Mouse (Mus musculus) heart, postnatal 14 days (tissue): ENCODE measurements around the gene Hist1h2be. TPM values are rescaled to one million over a fixed set of nuclear protein-coding genes. Genes with fewer than 3 reads are reported as not detected.

Source experiments
- DNase-seq, 2 experiments: peaks; one replicate each; pipeline ENCODE4 v3.0.0; 2021 to 2022
- intact Hi-C: fragments of 180-260 bp; cut with DNase I; formaldehyde crosslinking; loops from one replicate; pipeline ENCODE4 v1.15.1; 2025
- long read RNA-seq, 2 experiments: library from polyadenylated mRNA; stranded (forward); transcript quantifications; one replicate each; pipeline ENCODE4 v2.0.0; 2021
- total RNA-seq, 2 experiments: library from RNA; stranded (reverse); gene quantifications; 2 replicates each; pipeline ENCODE4 v1.2.3; 2021

Hist1h2be gene
- 10 to 100 TPM; 10.5 to 16.6 TPM for total RNA-seq
- long read RNA-seq, experiment 1, partial matches to known transcripts = 1 of 2 reads
- long read RNA-seq, experiment 1, other reads (novel, unspliced or antisense) = 0 of 2 reads
- long read RNA-seq, experiment 2, partial matches to known transcripts = 2 of 4 reads
- long read RNA-seq, experiment 2, other reads (novel, unspliced or antisense) = 0 of 4 reads

DNA sequence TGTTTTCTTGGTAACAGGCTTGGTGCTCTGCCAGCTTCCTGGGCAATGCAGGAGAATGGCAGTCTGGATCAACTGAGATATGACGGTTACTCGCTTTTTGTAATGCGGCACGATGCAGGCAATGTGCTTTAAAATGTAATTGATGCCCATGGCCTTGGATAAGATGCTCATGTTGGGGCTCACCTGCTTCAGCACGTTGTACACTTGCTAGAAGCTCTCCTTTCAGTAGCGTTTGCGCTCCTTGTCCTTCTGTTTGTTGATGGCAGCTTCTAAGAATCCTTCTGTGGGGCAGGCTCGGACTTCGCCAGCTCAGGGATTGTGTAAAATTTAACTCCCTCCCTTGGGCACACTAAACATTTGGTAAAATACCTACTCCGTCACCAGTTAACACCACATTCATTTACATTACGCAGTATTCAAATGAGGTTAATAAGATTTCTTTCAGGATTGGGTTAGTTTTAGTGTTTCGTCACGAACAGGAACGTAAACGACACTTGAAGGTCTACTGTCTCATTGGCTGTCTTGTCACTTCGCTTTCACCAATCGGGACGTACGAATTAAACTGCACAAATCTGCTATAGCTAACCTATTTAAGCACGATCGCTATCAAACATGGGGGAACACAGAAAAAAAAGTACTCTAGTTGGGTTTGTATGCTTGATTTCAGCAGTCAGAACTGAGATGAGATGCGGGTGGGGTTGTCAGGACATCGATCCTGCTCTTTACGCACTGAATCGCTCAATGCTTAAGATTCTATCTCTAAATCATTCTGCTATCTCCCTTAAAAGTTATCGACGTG is at the start of gene Hist1h2be:
Gene Hist1h2be, minus strand, starts transcription at position 392 of the 799 bp plus-strand sequence.
- intact Hi-C loops = loop anchor here (5.0 kb wide), 3 partner anchors 34 to 1889 kb away; partner anchors contain the start of genes Hist1h1t and Hist1h4c
- peak; percentile 50 to 65 for DNase-seq

GRCm38 (mm10) chr13:23662536-23662935 is 41.6 kb upstream of the Hist1h2be start:
- intact Hi-C loops = no loop called here
- no peak for DNase-seq

- DNase-seq = no peak
- intact Hi-C loops = no loop called here
Measured at GRCm38 (mm10) chr13:23659636-23660366, 38.9 kb upstream of the Hist1h2be start.

- intact Hi-C loops = loop anchor here (2.0 kb wide), 1 partner anchor 52 kb away; the partner anchor contains the start of gene Hist1h2ac
- DNase-seq = no peak
Measured at GRCm38 (mm10) chr13:23630653-23631052, 9.7 kb upstream of the Hist1h2be start.

DNA sequence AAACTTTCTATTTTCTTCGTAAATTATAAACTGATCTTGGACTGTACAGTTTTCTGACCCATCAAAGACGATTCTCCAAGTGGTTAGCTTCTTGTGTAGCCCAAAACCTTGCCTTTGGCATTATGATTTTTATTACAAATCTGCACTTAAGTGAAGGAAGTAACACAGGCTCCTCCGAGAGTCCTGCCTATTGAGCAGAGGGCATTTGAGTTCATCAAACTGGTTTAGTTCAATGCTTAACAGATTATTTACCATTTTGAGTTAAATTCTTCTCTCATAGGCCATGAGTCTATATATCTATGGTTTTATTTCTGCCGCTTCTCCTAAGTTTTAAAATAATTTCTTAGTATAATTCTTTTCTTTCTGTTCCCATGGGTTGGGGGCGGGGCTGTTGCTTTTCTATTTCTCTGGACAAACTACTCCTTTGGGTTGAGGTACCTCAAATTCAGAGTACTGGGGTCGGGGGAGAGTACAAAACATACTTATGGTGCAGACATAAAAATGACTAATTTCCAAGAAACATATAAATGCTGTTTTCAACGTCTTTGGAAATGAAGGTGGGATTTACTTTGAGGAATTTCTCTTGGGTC is 2.0 kb upstream of the Hist1h2be start:
- intact Hi-C loops = loop anchor here (2.0 to 5.0 kb wide), 5 partner anchors 36 to 1891 kb away; partner anchors contain the start of genes Hist1h1c, Hist1h1t, Hist1h2ac and Hist1h4c
- peak; percentile 10 to 28 for DNase-seq

GRCm38 (mm10) chr13:23622175-23622671 is 1.3 kb upstream of the Hist1h2be start, which contains the start of gene Hist1h1e:
TSS of gene Hist1h1e (minus strand) at chr13:23622558.
- intact Hi-C loops = loop anchor here (2.0 to 5.0 kb wide), 5 partner anchors 35 to 1890 kb away; partner anchors contain the start of genes Hist1h1c, Hist1h1t, Hist1h2ac and Hist1h4c
- DNase-seq = peak; percentile 93 to 97

- intact Hi-C loops = loop anchor here (2.0 to 5.0 kb wide), 5 partner anchors 34 to 1889 kb away; partner anchors contain the start of genes Hist1h1c, Hist1h1t, Hist1h2ac and Hist1h4c
- DNase-seq = peak; percentile 55 to 74
Measured at GRCm38 (mm10) chr13:23621532-23622174, 729 bp upstream of the Hist1h2be start.

DNA sequence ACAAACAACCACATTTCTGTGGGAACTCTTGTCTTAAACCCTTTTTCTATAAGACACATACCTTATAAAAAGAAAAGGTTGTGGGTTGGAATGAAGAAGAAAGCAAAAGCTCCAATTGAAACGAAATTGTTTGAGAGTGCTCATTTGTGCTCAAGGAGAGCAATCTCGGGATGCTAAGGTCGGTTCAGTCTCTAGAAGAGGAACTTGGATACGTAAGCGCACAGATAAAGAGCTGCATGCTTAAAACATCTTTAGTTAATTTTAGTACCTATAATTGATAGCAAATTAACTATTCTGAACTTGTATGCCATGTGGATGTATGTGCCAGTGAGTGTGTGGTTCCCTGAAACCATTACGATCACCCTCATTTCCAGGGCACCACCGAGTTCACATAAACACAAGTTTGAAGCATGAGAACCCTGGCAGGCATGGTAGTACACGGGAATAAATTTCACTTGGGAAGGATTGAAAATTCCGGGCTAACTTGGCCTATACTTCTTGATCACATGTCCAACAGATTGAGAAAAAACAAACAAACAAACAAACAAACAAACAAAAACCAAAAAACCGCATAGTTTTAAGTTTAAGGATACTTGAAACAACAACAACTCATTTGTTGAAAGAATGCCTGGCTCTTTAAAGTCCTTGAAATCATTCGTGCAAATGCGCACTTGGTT is 730 bp downstream of the Hist1h2be start:
- intact Hi-C loops = loop anchor here (5.0 kb wide), 3 partner anchors 33 to 1888 kb away; partner anchors contain the start of genes Hist1h1t and Hist1h4c
- DNase-seq = no peak

DNA sequence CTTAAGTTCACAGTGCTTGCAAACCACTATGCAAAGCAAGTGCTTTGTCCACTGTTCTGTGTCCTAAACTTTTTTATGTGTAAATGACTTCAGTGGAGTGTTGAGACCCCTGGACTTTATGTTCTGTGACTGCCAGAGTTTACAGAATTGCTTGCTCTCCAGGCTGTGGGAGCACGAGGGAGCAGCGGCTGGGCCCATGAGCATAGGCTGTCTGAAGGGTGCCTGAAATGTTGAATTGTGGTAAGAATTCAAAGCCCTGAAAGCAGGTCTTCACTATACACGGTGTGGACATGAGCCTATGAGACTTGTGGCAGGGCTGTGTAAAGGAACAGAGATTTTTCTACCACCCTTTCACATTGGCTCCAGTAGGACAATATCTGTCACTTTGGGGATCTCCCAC is 9.3 kb downstream of the Hist1h2be start:
- DNase-seq = no peak
- intact Hi-C loops = no loop called here

DNA sequence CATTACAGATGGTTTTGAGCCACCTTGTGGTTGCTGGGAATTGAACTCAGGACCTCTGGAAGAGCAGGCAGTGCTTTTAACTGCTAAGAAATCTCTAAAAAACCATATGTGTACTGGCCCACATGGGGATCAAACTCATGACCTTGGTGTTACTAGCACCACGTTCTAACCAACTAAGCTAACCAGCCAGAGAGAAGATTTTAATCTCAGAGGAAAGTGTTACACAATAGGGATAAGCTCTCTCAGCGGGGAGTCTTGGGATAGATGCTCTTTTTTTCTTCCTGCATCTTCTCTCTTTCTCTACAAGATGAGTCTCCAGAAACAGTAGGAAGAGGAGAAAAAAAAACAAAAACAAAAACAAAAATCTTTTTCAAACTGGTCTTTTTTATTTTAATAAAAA is 10.5 kb downstream of the Hist1h2be start:
- intact Hi-C loops = no loop called here
- DNase-seq = no peak

DNA sequence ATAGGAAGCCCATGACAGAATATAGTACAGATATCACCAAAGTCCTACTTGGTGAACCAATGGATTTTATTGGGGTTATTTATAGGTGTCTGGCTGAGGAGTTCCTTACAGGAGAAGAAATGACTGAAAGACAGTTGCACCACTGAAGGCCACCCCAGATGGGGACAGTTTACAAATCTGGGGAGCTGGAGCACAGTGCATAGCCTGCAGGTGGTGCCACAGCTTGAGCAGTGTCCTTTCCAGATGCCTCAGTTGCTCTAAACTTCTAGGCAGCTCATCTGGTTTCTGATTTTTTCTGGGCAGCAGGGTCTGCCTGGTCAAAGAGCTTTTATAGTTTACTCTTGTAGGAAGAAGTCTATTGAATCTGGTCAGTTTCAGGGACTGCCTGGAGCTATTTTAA is 11.1 kb downstream of the Hist1h2be start:
- no peak for DNase-seq
- intact Hi-C loops = no loop called here

GRCm38 (mm10) chr13:23609209-23609608 is 11.7 kb downstream of the Hist1h2be start:
- intact Hi-C loops = no loop called here
- no peak for DNase-seq

DNA sequence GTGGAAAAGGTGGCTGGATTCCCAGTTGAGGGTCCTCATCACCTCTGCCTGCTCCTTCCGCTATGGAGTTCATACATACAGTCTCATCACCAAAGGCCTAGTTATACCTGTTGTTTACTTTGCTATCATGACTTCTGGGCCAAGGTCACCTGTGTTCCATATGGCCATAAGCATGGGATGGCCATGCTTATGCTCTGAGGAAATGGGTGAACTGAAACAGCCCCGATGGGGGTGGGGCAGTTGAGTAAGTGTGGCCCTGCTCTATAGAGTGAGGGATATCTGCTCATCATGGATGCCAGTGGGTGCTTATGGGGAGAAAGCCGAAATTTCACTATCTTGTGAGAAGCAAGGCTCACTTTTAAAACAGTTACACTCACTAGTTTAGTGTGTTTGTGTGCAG is 15.9 kb downstream of the Hist1h2be start:
- no peak for DNase-seq
- intact Hi-C loops = no loop called here

GRCm38 (mm10) chr13:23604452-23604851 is 16.5 kb downstream of the Hist1h2be start:
- intact Hi-C loops = no loop called here
- DNase-seq = no peak

- intact Hi-C loops = no loop called here
- no peak for DNase-seq
Measured at GRCm38 (mm10) chr13:23603182-23603699, 17.7 kb downstream of the Hist1h2be start.

DNA sequence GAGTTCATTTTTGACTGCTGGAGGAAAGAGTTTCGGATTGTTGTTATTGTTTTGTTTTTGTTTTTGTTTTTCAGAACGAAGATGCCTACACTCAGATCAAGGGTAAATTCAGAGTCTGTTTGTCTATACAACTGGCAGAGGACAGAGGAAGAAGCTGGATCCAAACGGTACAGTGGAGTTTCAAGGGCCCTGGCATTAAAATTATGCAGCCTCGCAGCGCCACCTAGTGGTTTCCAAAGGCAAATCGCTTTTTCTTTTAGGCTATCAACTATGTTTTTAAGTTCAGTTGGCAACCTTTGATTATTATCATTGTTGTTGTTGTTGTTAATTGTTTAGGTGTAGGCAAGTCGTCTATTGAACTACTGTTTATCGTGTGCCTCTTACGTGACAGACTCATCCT is 23.0 kb downstream of the Hist1h2be start:
- intact Hi-C loops = loop anchor here (2.0 to 10.0 kb wide), 2 partner anchors 167 to 1553 kb away; partner anchors contain the start of genes Hist1h2ag, Hist1h2bj and Hist1h4i
- DNase-seq = peak; percentile 82 to 87

DNA sequence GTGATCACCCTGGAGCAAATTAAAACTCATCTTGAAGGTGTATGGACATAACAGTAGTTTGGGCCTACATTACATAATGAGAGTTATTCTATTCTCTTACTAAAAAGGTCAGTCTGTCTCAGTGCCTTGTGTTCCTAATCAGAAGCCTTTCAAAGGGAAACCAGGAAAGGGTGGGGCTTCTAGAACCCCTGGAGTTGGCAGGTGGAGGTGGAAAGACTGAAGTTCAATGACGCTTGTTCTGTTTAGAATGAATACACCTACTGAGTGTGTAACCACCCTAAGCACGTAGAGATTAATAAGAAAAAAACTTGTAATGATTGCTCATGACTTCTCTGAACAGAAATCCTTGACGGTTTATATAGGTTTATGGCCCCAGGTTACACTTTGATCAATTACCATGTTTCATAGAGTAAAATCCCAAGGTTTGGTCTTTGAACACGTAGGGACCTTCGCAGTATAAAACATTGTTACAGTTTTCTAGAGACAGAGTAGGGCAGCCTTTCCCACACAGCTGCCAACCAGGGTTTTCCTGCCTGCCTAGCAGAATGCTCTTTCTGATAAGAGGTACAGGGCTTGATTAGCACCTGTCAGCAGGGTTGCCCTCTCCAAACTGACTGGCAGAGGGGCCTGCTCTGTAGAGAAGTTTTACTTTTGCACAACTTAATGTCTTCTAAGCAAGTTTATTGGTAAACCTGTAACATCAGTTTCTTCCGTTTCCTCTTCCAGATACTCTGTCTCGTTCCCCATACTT is 25.1 kb downstream of the Hist1h2be start:
- intact Hi-C loops = loop anchor here (10.0 kb wide), 1 partner anchor 1551 kb away; the partner anchor contains the start of genes Hist1h2ag, Hist1h2bj and Hist1h4i
- DNase-seq = no peak

DNA sequence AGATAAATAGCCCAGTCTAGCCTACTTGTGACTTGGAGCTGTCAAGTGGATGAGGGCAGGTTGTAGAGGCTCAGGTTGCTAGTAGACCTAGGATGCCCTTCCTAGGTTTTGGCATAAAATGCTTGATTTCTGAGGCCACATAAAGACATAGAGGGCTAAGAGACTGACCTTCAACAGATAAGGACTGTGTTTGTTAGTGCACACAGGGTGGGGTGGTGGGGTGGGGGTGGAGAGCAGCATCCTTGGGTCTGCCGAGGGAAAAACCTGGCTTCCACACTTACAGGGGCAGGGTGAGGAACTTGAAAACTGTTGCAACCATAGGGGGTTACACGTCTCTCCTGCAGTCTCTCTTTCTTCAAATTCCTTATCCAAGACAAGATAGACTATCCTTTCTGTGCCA is 25.7 kb downstream of the Hist1h2be start:
- no peak for DNase-seq
- intact Hi-C loops = loop anchor here (10.0 kb wide), 1 partner anchor 1550 kb away; the partner anchor contains the start of genes Hist1h2ag, Hist1h2bj and Hist1h4i
